Mouse (Mus musculus) embryonic facial prominence, embryonic 10.5 days (tissue): ENCODE data around the gene Arhgap44. TPM values are rescaled to one million over a fixed set of nuclear protein-coding genes. Genes with fewer than 3 reads are reported as not detected.

ENCODE experiments used
- DNase-seq: peaks from one replicate; pipeline ENCODE4 v3.0.0-alpha.2; 2017; ENCODE audit warnings: low spot score
- H3K27ac ChIP-seq: fragments of 300-500 bp; sonication (generic); replicated peaks from 2 replicates; pipeline ENCODE4 v1.5.1; 2016; ENCODE audit warnings: mild to moderate bottlenecking
- H3K27me3 ChIP-seq: fragments of 300-500 bp; sonication (generic); replicated peaks from 2 replicates; pipeline ENCODE4 v1.6.1; 2016; ENCODE audit warnings: low read depth, mild to moderate bottlenecking; ENCODE audit not compliant: poor library complexity, severe bottlenecking
- H3K36me3 ChIP-seq: fragments of 300-500 bp; sonication (generic); replicated peaks from 2 replicates; pipeline ENCODE4 v1.6.1; 2016; ENCODE audit warnings: mild to moderate bottlenecking, moderate library complexity
- H3K4me1 ChIP-seq: fragments of 300-500 bp; sonication (generic); 2 replicates; pipeline ENCODE4 v1.6.1; 2016
- H3K4me3 ChIP-seq: fragments of 300-500 bp; sonication (generic); 2 replicates; pipeline ENCODE4 v1.5.1; 2016; ENCODE audit warnings: mild to moderate bottlenecking, moderate library complexity
- H3K9me3 ChIP-seq: fragments of 300-500 bp; sonication (generic); 2 replicates; pipeline ENCODE4 v1.6.1; 2016; ENCODE audit warnings: mild to moderate bottlenecking
- WGBS: fragments of 180-500 bp; shearing (Covaris S2); methylation state at CpG from one replicate; pipeline ENCODE4 v1.1.7; 2016; 5-methylcytosine and 5-hydroxymethylcytosine counted together
- polyA plus RNA-seq: library from polyadenylated mRNA; unstranded; fragments of >200 nt; fragmentation: Nextera tagmentation; extraction: Ambion mirVana; gene quantifications from 2 replicates; pipeline ENCODE4 v1.2.1, GENCODE M21; 2016

Arhgap44 gene
- polyA plus RNA-seq, 1 experiment from 2014 or later, result 3.8 TPM

GRCm38 (mm10) chr11:65160991-65161880 is 1.5 kb downstream of the Arhgap44 start:
- 58% methylated on average over 7 of the region's 7 CpGs for WGBS
- Histone ChIP-seq H3K36me3 (no peaks in the 10 kb centered on the region), H3K4me1 (peaks cover 16% of the 10 kb centered on the region), H3K27me3 (peaks cover 23% of the 10 kb centered on the region), H3K27ac (no peak overlapping the region), H3K9me3 (no peaks in the 10 kb centered on the region), H3K4me3 (peak overlapping the region; percentile 88; the same call in 1 of the 2 replicates)
- DNase-seq, result no peak

- Histone ChIP-seq H3K4me1 (peaks cover 16% of the 10 kb centered on the region), H3K36me3 (no peaks in the 10 kb centered on the region), H3K9me3 (no peaks in the 10 kb centered on the region), H3K4me3 (no peak within 1 kb of the TSS), H3K27ac (no peak within 1 kb of the TSS), H3K27me3 (peaks cover 23% of the 10 kb centered on the region)
- WGBS, result 94% methylated on average over 5 of the region's 5 CpGs
- DNase-seq, result no peak
Observed at GRCm38 (mm10) chr11:65159791-65160190, 3.0 kb downstream of the Arhgap44 start, which contains the start of gene 1700086D15Rik. 1700086D15Rik (minus strand) TSS chr11:65159891.

GRCm38 (mm10) chr11:65158658-65158990 is 4.1 kb downstream of the Arhgap44 start:
- H3K4me3 ChIP-seq, result no peak overlapping the region
- no peaks in the 10 kb centered on the region for H3K9me3 ChIP-seq
- 93% methylated on average over 5 of the region's 5 CpGs for WGBS
- no peaks in the 10 kb centered on the region for H3K36me3 ChIP-seq
- H3K27me3 ChIP-seq, result peaks cover 23% of the 10 kb centered on the region
- peaks cover 16% of the 10 kb centered on the region for H3K4me1 ChIP-seq
- H3K27ac ChIP-seq, result no peak overlapping the region
- no peak for DNase-seq

GRCm38 (mm10) chr11:65157966-65158657 is 4.6 kb downstream of the Arhgap44 start:
- H3K36me3 ChIP-seq, result no peaks in the 10 kb centered on the region
- no peaks in the 10 kb centered on the region for H3K9me3 ChIP-seq
- 94% methylated on average over 20 of the region's 20 CpGs for WGBS
- H3K27me3 ChIP-seq, result peaks cover 20% of the 10 kb centered on the region
- no peak overlapping the region for H3K4me3 ChIP-seq
- H3K4me1 ChIP-seq, result peaks cover 16% of the 10 kb centered on the region
- H3K27ac ChIP-seq, result no peak overlapping the region
- DNase-seq, result no peak

GRCm38 (mm10) chr11:65153006-65153405 is 9.8 kb downstream of the Arhgap44 start:
- no peak for DNase-seq
- Histone ChIP-seq H3K9me3 (no peaks in the 10 kb centered on the region), H3K27me3 (no peaks in the 10 kb centered on the region), H3K27ac (no peak overlapping the region), H3K36me3 (no peaks in the 10 kb centered on the region), H3K4me3 (no peak overlapping the region), H3K4me1 (peaks cover 9% of the 10 kb centered on the region; the same call in 1 of the 2 replicates)
- WGBS, result 91% methylated on average over 5 of the region's 5 CpGs

- Histone ChIP-seq H3K27me3 (no peaks in the 10 kb centered on the region), H3K4me1 (peaks cover 6% of the 10 kb centered on the region; the same call in 1 of the 2 replicates), H3K27ac (no peak overlapping the region), H3K4me3 (no peak overlapping the region), H3K9me3 (no peaks in the 10 kb centered on the region), H3K36me3 (no peaks in the 10 kb centered on the region)
- no peak for DNase-seq
- 89% methylated on average over 7 of the region's 7 CpGs for WGBS
Observed at GRCm38 (mm10) chr11:65148441-65148840, 14.3 kb downstream of the Arhgap44 start.

GRCm38 (mm10) chr11:65142838-65143417 is 19.8 kb downstream of the Arhgap44 start:
- no peaks in the 10 kb centered on the region for H3K4me1 ChIP-seq
- 78% methylated on average over 4 of the region's 4 CpGs for WGBS
- H3K4me3 ChIP-seq, result no peak overlapping the region
- no peak overlapping the region for H3K27ac ChIP-seq
- H3K27me3 ChIP-seq, result no peaks in the 10 kb centered on the region
- DNase-seq, result no peak
- H3K9me3 ChIP-seq, result no peaks in the 10 kb centered on the region
- no peaks in the 10 kb centered on the region for H3K36me3 ChIP-seq

GRCm38 (mm10) chr11:65139030-65139429 is 23.7 kb downstream of the Arhgap44 start:
- no peak overlapping the region for H3K27ac ChIP-seq
- H3K4me3 ChIP-seq, result no peak overlapping the region
- H3K4me1 ChIP-seq, result no peaks in the 10 kb centered on the region
- no peaks in the 10 kb centered on the region for H3K27me3 ChIP-seq
- WGBS, result 90% methylated on average over 3 of the region's 3 CpGs
- H3K36me3 ChIP-seq, result no peaks in the 10 kb centered on the region
- no peak for DNase-seq
- H3K9me3 ChIP-seq, result no peaks in the 10 kb centered on the region

- Histone ChIP-seq H3K9me3 (no peaks in the 10 kb centered on the region), H3K27ac (no peak overlapping the region), H3K4me1 (no peaks in the 10 kb centered on the region), H3K27me3 (no peaks in the 10 kb centered on the region), H3K36me3 (no peaks in the 10 kb centered on the region), H3K4me3 (no peak overlapping the region)
- WGBS, result 90% methylated on average over 2 of the region's 2 CpGs
- no peak for DNase-seq
Observed at GRCm38 (mm10) chr11:65137145-65137652, 25.6 kb downstream of the Arhgap44 start.

GRCm38 (mm10) chr11:65135251-65135739 is 27.5 kb downstream of the Arhgap44 start:
- 84% methylated on average over 8 of the region's 8 CpGs for WGBS
- Histone ChIP-seq H3K27me3 (no peaks in the 10 kb centered on the region), H3K9me3 (no peaks in the 10 kb centered on the region), H3K36me3 (no peaks in the 10 kb centered on the region), H3K4me1 (no peaks in the 10 kb centered on the region), H3K27ac (no peak overlapping the region), H3K4me3 (no peak overlapping the region)
- DNase-seq, result no peak

GRCm38 (mm10) chr11:65133661-65134060 is 29.1 kb downstream of the Arhgap44 start:
- Histone ChIP-seq H3K4me1 (no peaks in the 10 kb centered on the region), H3K9me3 (no peaks in the 10 kb centered on the region), H3K4me3 (no peak overlapping the region), H3K27ac (no peak overlapping the region), H3K27me3 (no peaks in the 10 kb centered on the region), H3K36me3 (no peaks in the 10 kb centered on the region)
- 88% methylated on average over 4 of the region's 4 CpGs for WGBS
- no peak for DNase-seq

- Histone ChIP-seq H3K36me3 (no peaks in the 10 kb centered on the region), H3K27ac (no peak overlapping the region), H3K4me1 (peaks cover 29% of the 10 kb centered on the region), H3K4me3 (no peak overlapping the region), H3K9me3 (no peaks in the 10 kb centered on the region), H3K27me3 (no peaks in the 10 kb centered on the region)
- WGBS, result 85% methylated on average over 4 of the region's 4 CpGs
- DNase-seq, result no peak
Observed at GRCm38 (mm10) chr11:65129110-65129509, 33.7 kb downstream of the Arhgap44 start.
